Mouse (Mus musculus) frontal cortex, postnatal 10 days (tissue): ENCODE measurements at regions not wholly inside any gene's neighbourhood (a gene's known extent, or its start where the extent isn't known, plus 50 kb on each side); places are given as distances from the start of the nearest gene placed in this dataset.

ENCODE experiments used
- DNase-seq, 2 experiments: peaks; one replicate each; pipeline ENCODE4 v3.0.0; 2022; ENCODE audit warnings: low spot score in 2 of 2, mixed read lengths in 1 of 2

GRCm38 (mm10) chr2:167782231-167782999, 92.8 kb upstream of the Tmem189 start:
- peak; percentile 62 to 77 for DNase-seq

DNA sequence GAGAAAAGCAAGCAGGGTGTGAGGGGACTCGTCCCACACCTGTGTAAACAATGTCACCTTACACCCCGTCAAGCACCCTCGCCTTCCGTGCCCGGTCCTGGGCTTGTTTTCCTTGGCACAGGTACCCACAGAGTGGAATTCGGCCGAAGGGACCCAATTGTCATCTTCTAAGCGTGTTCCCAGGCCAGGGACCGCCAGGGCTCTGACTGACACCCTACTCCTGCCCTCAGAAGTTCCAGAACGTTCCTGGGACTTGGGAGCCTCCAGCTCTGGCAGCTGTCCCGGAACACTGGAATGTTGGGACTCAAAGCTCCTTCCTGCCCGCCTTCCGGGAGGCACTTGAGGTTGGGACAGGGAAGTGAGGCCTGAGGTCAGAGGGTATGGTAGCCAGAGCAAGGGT, 91.9 kb upstream of the Tmem189 start:
- no peak for DNase-seq

GRCm38 (mm10) chr2:167778691-167779090, 89.1 kb upstream of the Tmem189 start:
- DNase-seq = no peak

- no peak for DNase-seq
These were observed 88.6 kb upstream of the Tmem189 start for GRCm38 (mm10) chr2:167778271-167778670.

DNA sequence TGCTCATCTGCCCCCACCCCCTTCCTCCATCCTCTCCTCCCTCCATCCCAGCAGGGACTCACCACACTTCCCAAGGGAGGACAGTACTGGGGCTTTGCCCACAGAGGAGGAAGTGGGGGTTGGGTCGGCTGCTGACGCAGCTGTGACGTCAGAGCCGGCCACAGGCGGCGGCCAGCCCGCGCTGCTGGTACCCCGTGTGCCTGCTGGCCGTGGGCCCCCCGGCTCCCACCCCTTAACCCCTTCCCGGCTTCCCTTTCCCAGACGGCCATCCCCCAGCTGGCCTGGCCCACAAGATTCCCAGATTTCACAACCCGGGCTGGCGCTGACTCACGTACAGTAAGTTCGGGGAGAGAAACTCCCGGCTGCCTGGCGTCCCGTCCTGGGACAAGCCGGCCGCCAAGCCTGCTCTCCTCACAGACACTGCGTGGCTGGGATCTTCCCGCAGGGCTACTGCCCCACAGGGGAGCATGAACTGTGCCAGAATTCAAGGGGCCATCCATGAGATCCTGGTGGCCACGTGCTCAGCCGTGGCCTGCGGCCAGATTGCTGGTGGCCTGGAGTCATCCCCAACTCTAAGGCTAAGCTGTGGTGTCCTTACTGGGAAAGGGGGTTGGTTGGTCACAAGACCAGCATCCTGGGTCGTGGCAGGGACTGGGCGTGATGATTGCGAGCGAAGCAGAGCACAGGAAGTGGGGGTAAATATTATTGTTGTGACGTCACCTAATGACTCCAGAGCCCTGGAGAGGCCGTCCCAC, 87.9 kb upstream of the Tmem189 start:
- peak in 1 of 2 experiments; percentile 57 for DNase-seq

DNA sequence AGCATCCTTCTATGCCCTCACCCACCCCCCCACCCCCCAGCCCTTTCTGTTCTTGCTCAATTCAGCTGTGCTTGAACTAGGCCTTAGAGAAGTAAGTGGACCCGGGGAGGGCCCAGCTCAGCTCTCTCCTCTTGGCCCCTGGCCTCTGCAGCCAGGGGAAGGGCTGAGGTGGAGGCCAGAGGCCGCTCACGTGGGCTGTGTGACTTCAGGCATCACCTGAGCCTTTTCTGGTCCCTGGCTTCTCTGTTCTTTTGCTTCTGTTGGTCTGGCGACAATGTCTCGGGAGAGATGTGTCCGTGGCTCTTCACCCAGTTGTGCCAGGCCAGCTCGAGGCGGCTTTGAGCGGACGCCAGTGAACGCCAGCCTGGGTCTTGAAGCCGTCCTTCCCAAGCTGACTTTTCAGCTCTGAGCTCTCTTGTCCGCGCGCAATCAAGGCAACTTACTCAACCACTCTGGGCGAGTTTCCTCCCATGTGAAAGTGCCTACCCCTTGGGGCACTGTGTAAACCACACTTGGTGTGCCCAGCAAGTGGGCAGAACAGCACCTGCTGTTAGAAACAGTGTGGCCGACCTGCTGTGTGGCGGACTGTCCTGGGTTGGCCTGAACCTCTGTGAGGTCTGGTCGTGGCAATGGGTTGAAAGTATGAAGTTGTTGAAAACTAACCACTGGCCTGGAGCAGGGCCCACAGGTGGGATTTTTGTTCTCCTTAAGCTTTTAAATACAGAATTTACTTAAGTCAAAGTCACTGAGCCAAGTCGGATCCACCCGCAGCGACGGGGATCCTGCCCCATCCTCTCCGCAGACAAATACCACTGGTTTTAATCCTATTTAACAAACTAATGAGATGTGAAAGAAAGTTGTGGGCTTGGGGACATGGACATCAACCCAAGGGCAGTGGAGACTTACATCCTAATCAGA, 86.9 kb upstream of the Tmem189 start:
- DNase-seq = no peak

DNA sequence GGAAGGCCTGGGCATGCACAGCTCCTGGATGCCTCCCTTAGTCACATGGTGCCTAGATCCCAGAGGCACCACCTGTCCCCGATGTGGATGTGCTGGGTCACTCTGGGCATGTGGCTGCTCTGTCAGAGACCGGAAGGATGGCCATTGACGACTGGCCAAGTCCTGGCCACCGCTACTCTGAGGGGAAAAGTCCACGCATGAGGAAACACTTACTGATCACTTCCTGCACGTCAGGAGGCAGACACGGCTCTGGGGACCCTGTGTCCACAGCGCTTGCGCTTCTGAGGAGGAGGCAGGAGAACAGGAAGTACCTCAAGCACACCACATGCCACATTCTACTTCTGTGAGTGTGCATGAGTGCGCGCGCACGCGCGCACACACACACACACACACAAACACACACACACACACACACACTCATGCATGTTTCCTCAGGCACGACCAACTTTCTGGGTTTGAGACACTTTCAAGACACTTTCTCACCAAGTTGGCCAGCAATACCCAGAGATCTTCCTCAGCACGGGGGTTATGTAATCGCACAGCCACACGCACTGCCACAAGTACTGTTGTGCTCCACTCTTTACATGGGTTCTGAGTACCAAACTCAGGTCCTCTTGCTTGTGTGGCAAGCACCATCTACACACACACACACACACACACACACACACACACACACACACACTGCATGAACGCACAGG, 85.7 kb upstream of the Tmem189 start:
- no peak for DNase-seq

DNA sequence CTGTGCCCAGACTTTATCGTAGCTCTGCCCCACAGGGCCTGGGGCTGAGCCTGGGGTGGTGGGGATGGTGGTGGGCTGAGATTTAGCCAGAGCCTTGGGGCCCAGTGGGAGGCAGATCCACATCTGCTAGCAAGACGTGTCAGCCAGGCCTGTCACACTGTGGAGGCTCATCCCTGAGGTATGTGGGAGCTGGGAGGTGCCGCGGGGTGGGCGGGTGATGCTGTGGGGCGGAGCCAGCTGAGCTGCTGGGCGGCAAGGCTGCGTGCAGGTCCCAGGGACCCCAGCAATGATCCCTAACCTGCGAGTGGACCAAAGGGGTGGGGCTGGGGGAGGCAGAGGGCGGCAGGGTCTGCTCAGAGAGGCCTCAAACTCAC, 85.2 kb upstream of the Tmem189 start:
- DNase-seq = no peak

DNA sequence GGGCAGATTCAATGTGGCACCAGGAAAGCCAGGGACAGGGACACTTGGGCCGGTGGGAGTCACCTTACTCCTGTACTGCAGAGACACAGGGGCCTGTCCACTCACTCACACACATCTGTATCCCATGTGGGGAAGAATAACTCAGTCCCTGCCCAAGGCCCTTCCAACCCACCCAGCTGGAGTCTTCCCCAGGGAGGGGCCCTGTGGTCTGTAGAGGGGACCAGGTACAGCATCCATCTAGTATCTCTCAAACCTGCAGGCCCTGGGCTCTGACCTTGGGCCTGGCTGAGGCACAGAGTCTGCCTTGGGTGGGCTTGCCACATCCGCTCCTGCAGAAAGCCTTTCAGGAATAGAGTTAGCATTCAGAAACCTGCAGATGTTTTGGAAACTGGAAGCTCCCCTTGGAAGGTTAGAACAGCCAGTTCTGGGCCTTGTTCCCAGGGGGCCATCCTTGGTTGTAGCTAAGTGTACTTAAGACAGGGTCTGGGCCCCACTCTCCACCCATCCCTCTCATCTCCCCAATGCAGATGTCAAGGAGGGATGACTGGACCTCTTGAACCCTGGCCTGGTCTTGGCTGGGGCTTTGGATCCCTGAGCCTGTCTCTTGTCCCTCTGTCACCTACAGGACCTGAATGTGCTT, 84.7 kb upstream of the Tmem189 start:
- DNase-seq = no peak

- DNase-seq = no peak
These were observed 83.2 kb upstream of the Tmem189 start for GRCm38 (mm10) chr2:167772834-167773233.

DNA sequence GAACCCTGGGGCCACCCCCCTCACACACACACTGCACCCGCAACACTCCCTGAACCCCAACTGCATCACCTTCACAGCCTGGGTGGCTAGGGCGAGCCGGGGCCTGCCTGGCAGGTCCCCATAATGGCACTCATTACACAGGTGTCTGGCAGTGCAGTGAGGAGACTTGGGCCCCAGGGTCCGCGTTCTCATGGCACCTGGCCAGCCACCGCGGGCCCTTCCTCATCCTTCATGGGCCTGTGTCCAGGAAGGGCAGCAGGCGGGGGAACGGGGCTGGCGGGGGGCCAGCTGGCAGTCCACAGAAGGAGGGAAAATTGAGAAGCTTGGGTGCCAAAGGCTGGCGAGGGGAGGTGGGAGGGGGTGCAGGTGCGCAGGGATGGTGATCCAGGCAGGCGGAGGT, 78.3 kb upstream of the Tmem189 start:
- peak; percentile 53 to 57 for DNase-seq

DNA sequence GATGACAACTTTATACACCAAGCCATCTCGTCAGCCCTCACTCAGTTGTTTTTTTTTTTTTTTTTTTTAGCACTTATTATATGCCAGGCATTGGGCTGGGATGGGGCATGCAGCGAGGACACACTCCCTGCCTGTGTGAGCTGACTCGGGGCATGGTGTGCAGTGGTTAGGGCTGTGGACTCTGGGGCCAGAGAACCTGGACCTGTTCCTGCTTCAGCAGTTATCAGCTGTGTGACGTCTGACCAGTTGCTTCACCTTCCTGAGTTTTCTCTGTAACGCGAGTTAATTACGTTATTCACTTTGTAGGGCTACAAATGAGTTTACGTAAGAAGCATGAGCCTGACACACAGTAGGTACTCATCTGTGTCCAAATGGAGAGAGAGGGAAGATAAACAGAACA, 77.7 kb upstream of the Tmem189 start:
- no peak for DNase-seq

- no peak for DNase-seq
These were observed 76.2 kb upstream of the Tmem189 start for GRCm38 (mm10) chr2:167765811-167766210.

GRCm38 (mm10) chr2:167765072-167765800, 75.6 kb upstream of the Tmem189 start:
- DNase-seq = peak; percentile 66 to 70

DNA sequence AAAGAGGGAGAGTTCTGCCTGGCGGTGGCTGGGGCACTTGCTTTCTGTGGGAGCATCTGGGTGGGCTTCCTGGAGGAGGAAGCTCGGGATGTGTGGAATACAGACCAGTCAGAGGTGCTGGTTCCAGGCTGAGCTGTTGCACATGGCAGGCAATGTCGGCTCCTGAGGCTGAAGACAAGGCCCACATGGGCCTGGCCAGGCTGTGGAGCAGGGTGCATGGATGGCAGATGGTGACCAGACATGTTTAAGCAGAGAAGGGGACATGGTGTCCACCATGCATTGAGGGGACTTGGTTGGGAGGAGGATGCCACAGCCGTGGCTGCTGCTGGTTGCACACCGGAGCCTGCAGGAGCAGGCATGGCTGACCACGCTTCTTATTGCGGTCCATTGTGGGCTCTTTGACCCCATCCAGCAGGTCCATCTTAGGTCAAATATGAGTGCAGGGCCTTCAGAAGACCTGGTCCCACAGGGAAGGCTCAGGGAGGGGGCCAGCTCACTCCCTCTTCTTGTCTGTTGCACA, 74.3 kb upstream of the Tmem189 start:
- DNase-seq = no peak

DNA sequence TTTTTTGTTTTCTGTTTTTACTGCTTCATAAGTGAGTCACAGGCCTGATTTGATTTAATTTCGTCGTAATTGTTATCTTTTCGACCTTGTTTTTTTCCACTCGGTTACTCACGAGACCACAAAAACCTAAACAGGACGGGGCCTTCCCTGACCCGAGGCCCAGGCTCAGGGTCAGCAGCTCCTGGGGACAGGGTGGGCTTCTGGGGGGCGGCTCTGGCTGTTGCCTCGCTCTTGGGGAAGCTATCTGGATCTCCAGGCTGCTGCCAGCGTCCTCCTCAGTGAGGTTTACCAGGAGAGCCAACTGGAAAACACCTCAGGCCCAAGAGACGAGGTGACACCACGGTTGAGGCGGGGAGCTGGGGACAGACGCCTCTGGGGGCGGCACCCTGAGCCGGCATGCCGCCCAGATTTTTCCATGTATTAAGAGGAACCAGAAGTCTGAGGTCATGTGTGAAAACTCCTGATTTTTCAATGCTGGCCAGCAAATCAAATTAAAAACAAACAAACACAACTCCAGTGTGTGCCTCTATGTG, 71.8 kb upstream of the Tmem189 start:
- no peak for DNase-seq

GRCm38 (mm10) chr2:167760681-167761403, 71.2 kb upstream of the Tmem189 start:
- DNase-seq = no peak

GRCm38 (mm10) chr2:167759603-167760390, 70.2 kb upstream of the Tmem189 start:
- DNase-seq = no peak
